Mouse (Mus musculus): ENCODE results near the gene Meiob. TPM values are rescaled to one million over a fixed set of nuclear protein-coding genes. Genes with fewer than 3 reads are reported as not detected.

Gene Meiob
- 0.17 and 0.23 TPM in 2 replicates for polyA plus RNA-seq (2015; fragmentation: Nextera tagmentation; extraction: Ambion mirVana)

- peak; percentile 65 for DNase-seq (ENCODE audit: low spot score)
Measured at GRCm38 (mm10) chr17:24803952-24804951, at the start of gene Meiob. Gene Meiob, plus strand, starts transcription at chr17:24804289.

- no peak for DNase-seq (ENCODE audit: low spot score)
Measured at GRCm38 (mm10) chr17:24757394-24757793, 46.7 kb upstream of the Meiob start.

GRCm38 (mm10) chr17:24761121-24761520, 43.0 kb upstream of the Meiob start:
- no peak for DNase-seq (ENCODE audit: low spot score)

- DNase-seq (ENCODE audit: low spot score), result no peak
Measured at GRCm38 (mm10) chr17:24765016-24765905, 38.8 kb upstream of the Meiob start.

- no peak for DNase-seq (ENCODE audit: low spot score)
Measured at GRCm38 (mm10) chr17:24766266-24766875, 37.7 kb upstream of the Meiob start.

- DNase-seq (ENCODE audit: low spot score), result no peak
Measured at GRCm38 (mm10) chr17:24769146-24769545, 34.9 kb upstream of the Meiob start.

- DNase-seq (ENCODE audit: low spot score), result no peak
Measured at GRCm38 (mm10) chr17:24773241-24773640, 30.8 kb upstream of the Meiob start.

GRCm38 (mm10) chr17:24775173-24775572, 28.9 kb upstream of the Meiob start:
- DNase-seq (ENCODE audit: low spot score), result no peak

GRCm38 (mm10) chr17:24777073-24777472, 27.0 kb upstream of the Meiob start:
- DNase-seq (ENCODE audit: low spot score), result no peak

- DNase-seq (ENCODE audit: low spot score), result no peak
Measured at GRCm38 (mm10) chr17:24780821-24781220, 23.3 kb upstream of the Meiob start.

- DNase-seq (ENCODE audit: low spot score), result no peak
Measured at GRCm38 (mm10) chr17:24792190-24792589, 11.9 kb upstream of the Meiob start.

GRCm38 (mm10) chr17:24794791-24795190, 9.3 kb upstream of the Meiob start:
- DNase-seq (ENCODE audit: low spot score), result no peak

- no peak for DNase-seq (ENCODE audit: low spot score)
Measured at GRCm38 (mm10) chr17:24796969-24797368, 7.1 kb upstream of the Meiob start.

- DNase-seq (ENCODE audit: low spot score), result no peak
Measured at GRCm38 (mm10) chr17:24798229-24798628, 5.9 kb upstream of the Meiob start.

GRCm38 (mm10) chr17:24799476-24799875, 4.6 kb upstream of the Meiob start:
- DNase-seq (ENCODE audit: low spot score), result no peak

GRCm38 (mm10) chr17:24800524-24800923, 3.6 kb upstream of the Meiob start:
- DNase-seq (ENCODE audit: low spot score), result no peak

GRCm38 (mm10) chr17:24811211-24811610, 7.1 kb downstream of the Meiob start:
- DNase-seq (ENCODE audit: low spot score), result no peak

GRCm38 (mm10) chr17:24812215-24812614, 8.1 kb downstream of the Meiob start:
- no peak for DNase-seq (ENCODE audit: low spot score)

GRCm38 (mm10) chr17:24815256-24815655, 11.2 kb downstream of the Meiob start:
- no peak for DNase-seq (ENCODE audit: low spot score)

- DNase-seq (ENCODE audit: low spot score), result no peak
Measured at GRCm38 (mm10) chr17:24817503-24817902, 13.4 kb downstream of the Meiob start.

GRCm38 (mm10) chr17:24818172-24818571, 14.1 kb downstream of the Meiob start:
- DNase-seq (ENCODE audit: low spot score), result no peak

Measured in thymus, postnatal 0 days (tissue).